Mouse (Mus musculus): ENCODE data around the gene A930017K11Rik. TPM values are rescaled to one million over a fixed set of nuclear protein-coding genes. Genes with fewer than 3 reads are reported as not detected.
A peak's percentile ranks its signal among the peaks of the same experiment; 100 is the strongest.

The A930017K11Rik gene
- total RNA-seq, 2 experiments from 2014 or later: 0.32 to 0.57 TPM

- DNase-seq: no peak
Measured at GRCm38 (mm10) chr17:25958771-25959494, 6.6 kb upstream of the A930017K11Rik start.

GRCm38 (mm10) chr17:25957586-25958051, 5.3 kb upstream of the A930017K11Rik start:
- no peak for DNase-seq

- DNase-seq: no peak
Measured at GRCm38 (mm10) chr17:25956631-25957030, 4.3 kb upstream of the A930017K11Rik start.

GRCm38 (mm10) chr17:25956201-25956600, 3.8 kb upstream of the A930017K11Rik start:
- DNase-seq: no peak

- DNase-seq: no peak
Measured at GRCm38 (mm10) chr17:25955736-25956135, 3.4 kb upstream of the A930017K11Rik start.

- no peak for DNase-seq
Measured at GRCm38 (mm10) chr17:25954671-25955070, 2.3 kb upstream of the A930017K11Rik start.

- DNase-seq: no peak
Measured at GRCm38 (mm10) chr17:25953161-25953560, 796 bp upstream of the A930017K11Rik start.

- no peak for DNase-seq
Measured at GRCm38 (mm10) chr17:25951225-25951802, 1.1 kb downstream of the A930017K11Rik start.

GRCm38 (mm10) chr17:25950706-25951105, 1.7 kb downstream of the A930017K11Rik start:
- no peak for DNase-seq

GRCm38 (mm10) chr17:25949981-25950380, 2.4 kb downstream of the A930017K11Rik start:
- DNase-seq: no peak

GRCm38 (mm10) chr17:25948051-25948450, 4.3 kb downstream of the A930017K11Rik start:
- no peak for DNase-seq

- no peak for DNase-seq
Measured at GRCm38 (mm10) chr17:25947576-25947975, 4.8 kb downstream of the A930017K11Rik start.

GRCm38 (mm10) chr17:25946891-25947290, 5.5 kb downstream of the A930017K11Rik start:
- DNase-seq: no peak

- DNase-seq: no peak
Measured at GRCm38 (mm10) chr17:25946349-25946748, 6.0 kb downstream of the A930017K11Rik start.

- DNase-seq: peak; percentile 54 to 67
Measured at GRCm38 (mm10) chr17:25945517-25946155, 6.7 kb downstream of the A930017K11Rik start.

- no peak for DNase-seq
Measured at GRCm38 (mm10) chr17:25944366-25945163, 7.8 kb downstream of the A930017K11Rik start, which contains the start of the genes Pigq and Nhlrc4. Gene Pigq, minus strand, starts transcription at chr17:25944936. Gene Nhlrc4, minus strand, starts transcription at chr17:25944961.

GRCm38 (mm10) chr17:25943769-25944168, 8.6 kb downstream of the A930017K11Rik start:
- DNase-seq: no peak

- no peak for DNase-seq
Measured at GRCm38 (mm10) chr17:25943221-25943620, 9.1 kb downstream of the A930017K11Rik start.

GRCm38 (mm10) chr17:25942597-25943151, 9.7 kb downstream of the A930017K11Rik start:
- peak in 1 of 2 experiments; percentile 21 for DNase-seq

GRCm38 (mm10) chr17:25941511-25942241, 10.7 kb downstream of the A930017K11Rik start:
- peak; percentile 76 to 90 for DNase-seq

- DNase-seq: peak in 1 of 2 experiments; percentile 40
Measured at GRCm38 (mm10) chr17:25934526-25934925, 17.8 kb downstream of the A930017K11Rik start.
